Mouse (Mus musculus) forebrain, embryonic 12.5 days (tissue): Measurements from ENCODE around the gene Cntnap3. TPM values are rescaled to one million over a fixed set of nuclear protein-coding genes. Genes with fewer than 3 reads are reported as not detected.
"Not testable (repeated sequence)": the region's sequence is repeated elsewhere in the genome, so short reads cannot be mapped to it uniquely, and the experiment has no call there.

Experiments used
- ATAC-seq: fragments of 200-750 bp; cut with Nextera tagmentation; 2 replicates; pipeline ENCODE4 v1.8.0; 2017; ENCODE audit warnings: moderate TSS enrichment; ENCODE audit not compliant: low FRiP score
- H3K27ac ChIP-seq: fragments of 300-500 bp; sonication (generic); 2 replicates; pipeline ENCODE4 v1.5.1; 2016; ENCODE audit warnings: mild to moderate bottlenecking
- H3K27me3 ChIP-seq: fragments of 300-500 bp; sonication (generic); 2 replicates; pipeline ENCODE4 v1.6.1; 2016; ENCODE audit warnings: mild to moderate bottlenecking
- H3K36me3 ChIP-seq: fragments of 300-500 bp; sonication (generic); replicated peaks from 2 replicates; pipeline ENCODE4 v1.6.1; 2016; ENCODE audit warnings: mild to moderate bottlenecking
- H3K4me1 ChIP-seq: fragments of 300-500 bp; sonication (generic); 2 replicates; pipeline ENCODE4 v1.6.1; 2016
- H3K4me2 ChIP-seq: fragments of 300-500 bp; sonication (generic); 2 replicates; pipeline ENCODE4 v1.6.1; 2016; ENCODE audit warnings: mild to moderate bottlenecking, moderate library complexity
- H3K4me3 ChIP-seq: fragments of 300-500 bp; sonication (generic); replicated peaks from 2 replicates; pipeline ENCODE4 v1.5.1; 2016; ENCODE audit warnings: mild to moderate bottlenecking
- H3K9ac ChIP-seq: fragments of 300-500 bp; sonication (generic); 2 replicates; pipeline ENCODE4 v1.6.1; 2016; ENCODE audit warnings: mild to moderate bottlenecking
- H3K9me3 ChIP-seq: fragments of 300-500 bp; sonication (generic); 2 replicates; pipeline ENCODE4 v1.6.1; 2016
- WGBS: fragments of 180-500 bp; shearing (Covaris S2); methylation state at CpG from one replicate; pipeline ENCODE4 v1.1.7; 2016; 5-methylcytosine and 5-hydroxymethylcytosine counted together
- polyA plus RNA-seq: library from polyadenylated mRNA; unstranded; fragments of >200 nt; fragmentation: Nextera tagmentation; extraction: Ambion mirVana; gene quantifications from 2 replicates; pipeline ENCODE4 v1.2.1, GENCODE M21; 2016

Cntnap3 gene
- polyA plus RNA-seq = 0.65 TPM in 2 replicates

DNA sequence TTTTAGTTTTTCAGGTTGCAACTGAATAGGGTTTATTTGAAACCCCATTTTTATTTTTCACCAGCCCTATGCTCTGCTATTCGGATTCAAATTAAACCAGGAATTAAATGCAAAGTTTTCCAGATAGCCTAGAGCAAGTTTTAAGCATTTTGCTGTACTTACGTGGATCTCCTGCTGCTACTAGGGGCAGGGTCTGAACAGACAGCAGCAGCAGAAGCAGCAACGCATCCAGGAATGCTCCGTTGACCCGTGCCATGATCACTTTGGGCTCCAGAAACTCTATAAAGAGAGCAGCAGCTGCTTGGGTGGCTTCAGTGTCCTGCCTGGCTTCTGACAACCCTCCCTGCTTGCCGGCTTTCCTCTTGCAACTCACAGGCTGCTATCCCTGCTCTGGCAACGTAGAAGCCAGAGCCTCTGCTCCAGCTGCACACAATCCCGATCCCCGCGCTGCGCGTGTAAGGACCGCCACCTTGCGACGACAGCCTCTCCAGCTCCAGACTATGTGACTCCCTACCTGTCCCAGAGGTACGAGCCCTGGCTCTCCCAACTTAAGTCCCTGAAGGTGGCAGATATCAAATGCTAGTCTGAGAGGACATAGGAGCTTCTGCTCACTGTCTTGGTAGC lies at the start of gene Cntnap3:
TSS of gene Cntnap3 (minus strand) at position 371 of the 624 bp plus-strand sequence.
- Histone ChIP-seq H3K9me3 (0 out of 2 replicates have a peak, but pooled peaks cover 3% of the 10 kb centered on the region), H3K9ac (no peak within 1 kb of the TSS), H3K36me3 (no peaks in the 10 kb centered on the region), H3K27ac (no peak within 1 kb of the TSS), H3K4me1 (0 out of 2 replicates have a peak, but pooled peaks cover 3% of the 10 kb centered on the region), H3K4me3 (peak within 1 kb of the TSS; percentile 23), H3K4me2 (peak within 1 kb of the TSS; percentile 48), H3K27me3 (no peaks in the 10 kb centered on the region)
- WGBS = 5% methylated on average over 16 of the region's 16 CpGs
- ATAC-seq = peak; percentile 88; the same call in 1 of the 2 replicates

DNA sequence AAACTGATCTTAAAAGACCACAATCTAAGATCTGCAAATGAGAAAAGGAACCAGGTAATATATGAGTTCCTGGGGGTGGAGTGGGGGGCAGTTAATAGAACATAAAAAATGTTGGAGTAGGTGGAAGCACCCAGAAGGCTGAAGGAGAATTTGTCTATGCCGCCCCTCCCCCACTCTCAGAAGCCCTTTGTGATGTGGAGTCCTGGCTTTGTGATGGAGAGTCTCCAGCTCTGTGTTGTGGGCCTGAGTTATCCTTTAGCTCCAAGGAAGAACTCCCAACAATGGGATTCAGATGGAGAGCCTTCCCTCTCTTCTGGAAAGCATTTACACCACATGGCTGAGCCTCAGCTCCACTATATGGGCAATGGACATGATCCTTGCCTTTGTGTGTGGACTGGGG lies 13.4 kb upstream of the Cntnap3 start, which contains the start of gene Spata31:
TSS of gene Spata31 (plus strand) at position 216 of the 400 bp plus-strand sequence.
- no peaks in the 10 kb centered on the region for H3K4me1 ChIP-seq
- H3K36me3 ChIP-seq = no peaks in the 10 kb centered on the region
- no peak for ATAC-seq
- 81% methylated on average over 1 of the region's 1 CpGs for WGBS
- H3K9ac ChIP-seq = no peak within 1 kb of the TSS
- H3K27ac ChIP-seq = no peak within 1 kb of the TSS
- H3K4me2 ChIP-seq = no peak within 1 kb of the TSS
- H3K4me3 ChIP-seq = no peak within 1 kb of the TSS
- H3K27me3 ChIP-seq = no peaks in the 10 kb centered on the region
- no peaks in the 10 kb centered on the region for H3K9me3 ChIP-seq

DNA sequence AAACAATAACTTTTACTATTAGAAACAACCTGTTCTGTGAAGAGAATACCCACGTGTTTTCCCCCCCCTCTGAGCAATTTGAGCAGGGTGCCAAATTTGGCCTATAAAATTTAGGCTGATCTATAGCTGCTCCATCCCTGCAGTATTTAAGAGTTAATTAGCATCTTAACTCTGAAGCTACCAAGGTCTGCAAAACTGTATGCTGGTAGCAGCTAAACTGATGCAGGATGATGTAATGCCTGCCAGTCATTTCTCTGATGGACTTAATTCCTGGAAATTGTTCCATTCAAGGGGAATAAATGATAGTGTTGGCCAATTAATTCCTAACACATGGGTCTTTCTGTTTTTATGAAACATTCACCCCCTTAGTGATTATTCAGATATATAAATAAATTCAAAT lies 623 bp downstream of the Cntnap3 start:
- 0 out of 2 replicates have a peak, but pooled peaks cover 3% of the 10 kb centered on the region for H3K4me1 ChIP-seq
- H3K9ac ChIP-seq = no peak overlapping the region
- H3K27me3 ChIP-seq = no peaks in the 10 kb centered on the region
- H3K4me3 ChIP-seq = no peak overlapping the region
- ATAC-seq = peak; percentile 72; the same call in 1 of the 2 replicates
- 0 out of 2 replicates have a peak, but pooled peaks cover 4% of the 10 kb centered on the region for H3K9me3 ChIP-seq
- no peak overlapping the region for H3K27ac ChIP-seq
- 7% methylated on average over 1 of the region's 1 CpGs for WGBS
- no peaks in the 10 kb centered on the region for H3K36me3 ChIP-seq
- H3K4me2 ChIP-seq = no peak overlapping the region

DNA sequence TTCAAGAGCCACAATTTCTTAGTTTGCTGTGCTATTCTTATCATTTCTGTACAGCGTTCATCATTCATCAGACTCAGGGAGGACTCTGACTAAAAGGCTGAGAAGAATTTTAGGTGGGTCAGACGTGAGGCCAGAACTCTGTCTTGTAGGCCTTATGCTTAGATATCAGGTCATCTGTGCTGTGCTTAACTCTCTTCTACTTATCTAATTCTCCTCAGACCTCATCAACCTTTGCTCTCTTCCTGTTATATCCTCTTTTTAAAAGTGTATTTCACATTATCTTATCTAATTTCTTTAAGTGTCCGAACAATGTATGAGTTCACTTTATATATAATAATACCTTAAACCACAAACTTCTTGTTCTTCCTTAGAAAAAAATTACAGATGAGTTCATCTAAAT lies 38.4 kb downstream of the Cntnap3 start:
- no peaks in the 10 kb centered on the region for H3K4me1 ChIP-seq
- no peak overlapping the region for H3K27ac ChIP-seq
- no peak overlapping the region for H3K4me2 ChIP-seq
- H3K36me3 ChIP-seq = no peaks in the 10 kb centered on the region
- H3K27me3 ChIP-seq = no peaks in the 10 kb centered on the region
- no peak overlapping the region for H3K9ac ChIP-seq
- H3K9me3 ChIP-seq = no peaks in the 10 kb centered on the region
- no peak overlapping the region for H3K4me3 ChIP-seq
- 87% methylated on average over 3 of the region's 3 CpGs for WGBS
- no peak for ATAC-seq

DNA sequence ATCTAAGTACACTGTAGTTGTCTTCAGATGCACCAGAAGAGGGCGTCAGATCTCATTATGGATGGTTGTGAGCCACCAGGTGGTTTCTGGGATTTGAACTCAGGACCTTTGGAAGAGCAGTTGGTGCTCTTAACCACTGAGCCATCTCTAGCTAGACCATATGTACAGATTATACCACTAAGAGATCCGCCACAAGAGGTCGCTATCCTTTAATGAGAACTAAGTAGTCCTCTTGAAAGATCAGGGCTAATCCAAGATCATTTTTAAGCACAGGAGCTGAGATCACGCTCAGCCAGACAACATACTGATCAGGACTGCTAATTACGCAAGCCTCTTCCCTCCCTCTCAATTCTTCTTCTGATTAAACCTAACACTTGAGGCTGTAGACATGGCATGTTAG lies 78.9 kb downstream of the Cntnap3 start:
- ATAC-seq, H3K27ac ChIP-seq, H3K9ac ChIP-seq, H3K4me3 ChIP-seq, H3K9me3 ChIP-seq, H3K36me3 ChIP-seq, H3K27me3 ChIP-seq, H3K4me1 ChIP-seq, H3K4me2 ChIP-seq: not testable (repeated sequence)
- WGBS = 52% methylated on average over 5 of the region's 5 CpGs

DNA sequence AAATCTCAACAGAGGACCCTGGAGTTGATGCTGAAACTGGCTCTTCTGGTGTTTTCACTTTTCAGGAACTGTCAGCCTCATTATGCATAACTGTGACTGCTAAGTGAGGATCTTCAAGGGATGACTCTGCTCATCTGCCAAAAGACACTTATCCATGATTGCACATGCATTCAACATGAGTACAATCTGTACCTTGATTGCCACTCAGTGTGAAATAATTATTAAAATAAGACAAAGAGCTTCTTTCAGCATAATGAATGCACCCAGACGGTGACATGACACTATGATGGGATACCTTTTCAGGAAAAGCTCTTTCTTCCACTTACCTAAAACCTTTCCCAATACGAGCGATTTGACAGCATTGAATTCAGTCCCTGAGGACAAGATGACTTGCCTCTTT lies 158.4 kb downstream of the Cntnap3 start:
- no peak overlapping the region for H3K4me2 ChIP-seq
- no peak overlapping the region for H3K27ac ChIP-seq
- WGBS = 71% methylated on average over 3 of the region's 3 CpGs
- ATAC-seq = no peak
- no peak overlapping the region for H3K9ac ChIP-seq
- no peaks in the 10 kb centered on the region for H3K4me1 ChIP-seq
- no peaks in the 10 kb centered on the region for H3K27me3 ChIP-seq
- no peak overlapping the region for H3K4me3 ChIP-seq
- no peaks in the 10 kb centered on the region for H3K36me3 ChIP-seq
- no peaks in the 10 kb centered on the region for H3K9me3 ChIP-seq

DNA sequence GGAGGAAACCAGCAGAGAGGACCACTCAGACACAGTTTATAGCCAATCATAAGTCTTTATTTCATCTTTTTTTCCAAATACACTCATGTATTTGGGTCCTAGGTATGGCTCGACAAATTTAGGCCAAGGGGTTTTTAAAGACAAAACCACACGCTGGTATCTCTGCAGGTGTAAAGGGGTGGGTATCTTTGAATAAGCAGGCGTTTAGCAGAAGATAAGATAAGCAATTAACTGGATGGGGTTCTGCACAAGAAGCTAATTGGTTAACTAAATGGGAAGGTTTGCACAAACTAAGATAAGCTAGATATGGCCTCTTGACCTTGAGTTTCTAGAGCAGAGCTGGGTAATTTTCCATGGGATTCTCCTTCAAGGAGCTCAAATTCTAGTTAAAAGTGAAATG lies 171.5 kb downstream of the Cntnap3 start:
- Histone ChIP-seq H3K4me2 (no peak overlapping the region), H3K27ac (no peak overlapping the region), H3K9ac (no peak overlapping the region), H3K27me3 (no peaks in the 10 kb centered on the region), H3K9me3 (no peaks in the 10 kb centered on the region), H3K4me1 (no peaks in the 10 kb centered on the region), H3K36me3 (no peaks in the 10 kb centered on the region), H3K4me3 (no peak overlapping the region)
- no peak for ATAC-seq
- WGBS = 84% methylated on average over 3 of the region's 3 CpGs

DNA sequence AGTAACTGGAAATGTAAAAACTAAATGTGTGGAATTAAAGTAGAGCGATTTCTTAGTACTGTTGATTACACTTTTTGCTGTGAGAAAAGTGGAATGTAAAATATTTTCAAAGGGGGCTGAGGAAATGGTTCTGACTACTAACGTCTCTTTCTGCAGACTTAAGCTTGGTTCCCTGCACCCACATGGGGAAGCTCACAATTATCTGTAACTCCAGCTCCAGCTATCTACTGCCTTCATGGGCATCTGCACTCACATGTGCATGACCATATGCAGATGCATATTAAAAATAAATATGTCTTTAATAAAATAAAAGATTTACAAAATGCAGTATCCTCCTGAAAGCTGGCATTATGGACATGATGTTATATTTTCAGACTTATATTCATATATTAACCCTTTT lies 187.0 kb downstream of the Cntnap3 start:
- H3K27me3 ChIP-seq = no peaks in the 10 kb centered on the region
- ATAC-seq = no peak
- WGBS = 89% methylated on average over 2 of the region's 2 CpGs
- no peak overlapping the region for H3K27ac ChIP-seq
- no peak overlapping the region for H3K9ac ChIP-seq
- no peak overlapping the region for H3K4me3 ChIP-seq
- no peaks in the 10 kb centered on the region for H3K4me1 ChIP-seq
- no peak overlapping the region for H3K4me2 ChIP-seq
- no peaks in the 10 kb centered on the region for H3K9me3 ChIP-seq
- no peaks in the 10 kb centered on the region for H3K36me3 ChIP-seq

DNA sequence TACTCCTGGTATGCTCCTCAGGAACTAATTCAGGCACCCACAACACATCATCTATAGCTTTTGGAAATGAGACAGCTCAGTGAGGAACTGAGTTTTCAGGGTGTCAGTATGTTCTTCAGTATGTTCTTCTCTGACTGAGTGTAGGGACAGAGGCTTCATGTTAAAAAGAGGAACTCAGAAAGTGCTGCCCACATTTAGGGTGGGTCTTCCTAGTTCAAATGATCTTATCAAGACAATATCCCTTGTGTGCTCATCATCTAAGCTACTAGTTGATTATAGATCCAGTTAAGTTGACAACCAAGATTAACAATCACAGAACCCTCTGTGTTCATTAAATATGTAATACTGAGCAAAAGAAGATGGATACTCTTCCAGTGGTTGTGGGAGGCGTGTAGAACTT lies 211.3 kb downstream of the Cntnap3 start:
- Histone ChIP-seq H3K4me1 (no peaks in the 10 kb centered on the region), H3K36me3 (no peaks in the 10 kb centered on the region), H3K4me3 (no peak overlapping the region), H3K27me3 (no peaks in the 10 kb centered on the region), H3K9ac (no peak overlapping the region), H3K4me2 (no peak overlapping the region), H3K27ac (no peak overlapping the region), H3K9me3 (no peaks in the 10 kb centered on the region)
- ATAC-seq = no peak
- 79% methylated on average over 1 of the region's 1 CpGs for WGBS

Other genes starting within 250 kb of the Cntnap3 start
- gene Spata31, start 13.5 kb upstream of the Cntnap3 start, polyA plus RNA-seq = not detected in 2 replicates
- not detected in 2 replicates for gene Spata31d1c, start 129.1 kb upstream of the Cntnap3 start, polyA plus RNA-seq
- not detected in 2 replicates for gene Prss47, start 148.8 kb upstream of the Cntnap3 start, polyA plus RNA-seq
- gene Mfsd14b, start 209.0 kb upstream of the Cntnap3 start, polyA plus RNA-seq = 41.1 and 46.3 TPM in 2 replicates
- gene Olfr465-ps1, start 234.1 kb upstream of the Cntnap3 start, polyA plus RNA-seq = not detected in 2 replicates
- not detected in 2 replicates for gene Olfr466, start 246.3 kb upstream of the Cntnap3 start, polyA plus RNA-seq